Mouse (Mus musculus): Measurements from ENCODE around the gene Mov10l1.

Gene Mov10l1

GRCm38 (mm10) chr15:88982534-88983079 lies at the start of gene Mov10l1:
Mov10l1 (plus strand) TSS chr15:88982909.
- no peak for DNase-seq (ENCODE audit: low read depth)

- DNase-seq (ENCODE audit: low read depth) = no peak
Measured at GRCm38 (mm10) chr15:88934141-88934540, 48.6 kb upstream of the Mov10l1 start.

- DNase-seq (ENCODE audit: low read depth) = peak; percentile 55
Measured at GRCm38 (mm10) chr15:88936619-88937290, 46.0 kb upstream of the Mov10l1 start.

- DNase-seq (ENCODE audit: low read depth) = no peak
Measured at GRCm38 (mm10) chr15:88937291-88937650, 45.4 kb upstream of the Mov10l1 start.

GRCm38 (mm10) chr15:88942783-88943182 lies 39.9 kb upstream of the Mov10l1 start:
- DNase-seq (ENCODE audit: low read depth) = no peak

GRCm38 (mm10) chr15:88943896-88944551 lies 38.7 kb upstream of the Mov10l1 start:
- DNase-seq (ENCODE audit: low read depth) = peak; percentile 90

GRCm38 (mm10) chr15:88946851-88947250 lies 35.9 kb upstream of the Mov10l1 start:
- no peak for DNase-seq (ENCODE audit: low read depth)

- no peak for DNase-seq (ENCODE audit: low read depth)
Measured at GRCm38 (mm10) chr15:88951246-88951645, 31.5 kb upstream of the Mov10l1 start.

GRCm38 (mm10) chr15:88954368-88955072 lies 28.2 kb upstream of the Mov10l1 start, which contains the start of gene Ttll8:
Ttll8 (minus strand) TSS chr15:88954418.
- DNase-seq (ENCODE audit: low read depth) = no peak

GRCm38 (mm10) chr15:88955342-88955741 lies 27.4 kb upstream of the Mov10l1 start:
- DNase-seq (ENCODE audit: low read depth) = no peak

GRCm38 (mm10) chr15:88957522-88957921 lies 25.2 kb upstream of the Mov10l1 start:
- no peak for DNase-seq (ENCODE audit: low read depth)

GRCm38 (mm10) chr15:88964070-88964578 lies 18.6 kb upstream of the Mov10l1 start:
- no peak for DNase-seq (ENCODE audit: low read depth)

GRCm38 (mm10) chr15:88972300-88972699 lies 10.4 kb upstream of the Mov10l1 start:
- DNase-seq (ENCODE audit: low read depth) = no peak

GRCm38 (mm10) chr15:88978281-88979137 lies 4.2 kb upstream of the Mov10l1 start, which contains the start of gene Mlc1:
Mlc1 (minus strand) TSS chr15:88979007.
- no peak for DNase-seq (ENCODE audit: low read depth)

GRCm38 (mm10) chr15:88979138-88979446 lies 3.6 kb upstream of the Mov10l1 start:
- no peak for DNase-seq (ENCODE audit: low read depth)

- no peak for DNase-seq (ENCODE audit: low read depth)
Measured at GRCm38 (mm10) chr15:88989236-88989635, 6.5 kb downstream of the Mov10l1 start.

- DNase-seq (ENCODE audit: low read depth) = no peak
Measured at GRCm38 (mm10) chr15:88998636-88999035, 15.9 kb downstream of the Mov10l1 start.

- DNase-seq (ENCODE audit: low read depth) = no peak
Measured at GRCm38 (mm10) chr15:88999124-88999523, 16.4 kb downstream of the Mov10l1 start.

GRCm38 (mm10) chr15:89000367-89000766 lies 17.7 kb downstream of the Mov10l1 start:
- DNase-seq (ENCODE audit: low read depth) = no peak

- no peak for DNase-seq (ENCODE audit: low read depth)
Measured at GRCm38 (mm10) chr15:89001245-89001644, 18.5 kb downstream of the Mov10l1 start.

GRCm38 (mm10) chr15:89007002-89007401 lies 24.3 kb downstream of the Mov10l1 start:
- DNase-seq (ENCODE audit: low read depth) = no peak

- DNase-seq (ENCODE audit: low read depth) = no peak
Measured at GRCm38 (mm10) chr15:89007781-89008180, 25.1 kb downstream of the Mov10l1 start.
